Mouse (Mus musculus): ENCODE data around the gene Kif23. TPM values are rescaled to one million over a fixed set of nuclear protein-coding genes. Genes with fewer than 3 reads are reported as not detected.

The Kif23 gene
- polyA plus RNA-seq, 1 experiment from 2014 or later = 131 TPM

- Histone ChIP-seq H3K4me3 (ENCODE audit: low read depth, low read length) (no peak overlapping the region), H3K4me1 (ENCODE audit: control insufficient read depth, insufficient read depth, low read length) (no peaks in the 10 kb centered on the region), H3K27me3 (ENCODE audit: control insufficient read depth, insufficient read depth, low read length) (no peaks in the 10 kb centered on the region), H3K27ac (replicated peaks; ENCODE audit: low read depth, low read length) (no peak overlapping the region), H3K9ac (ENCODE audit: low read length) (no peak overlapping the region), H3K4me2 (ENCODE audit: low read depth, severe bottlenecking) (no peak overlapping the region), H3K36me3 (ENCODE audit: control insufficient read depth, insufficient read depth, low read length) (no peaks in the 10 kb centered on the region), H3K9me3 (ENCODE audit: control insufficient read depth, low read length) (no peaks in the 10 kb centered on the region)
- DNase-seq (ENCODE audit: low spot score) (no peak), ATAC-seq (ENCODE audit: insufficient number of reproducible peaks, low FRiP score, low TSS enrichment, low read depth) (no peak)
- WGBS = 93% methylated on average over 13 of the region's 13 CpGs
These were observed 30.8 kb upstream of the Kif23 start for GRCm38 (mm10) chr9:61977258-61977945.

- Histone ChIP-seq H3K36me3 (ENCODE audit: control insufficient read depth, insufficient read depth, low read length) (no peaks in the 10 kb centered on the region), H3K4me3 (ENCODE audit: low read depth, low read length) (no peak overlapping the region), H3K9me3 (ENCODE audit: control insufficient read depth, low read length) (no peaks in the 10 kb centered on the region), H3K4me2 (ENCODE audit: low read depth, severe bottlenecking) (no peak overlapping the region), H3K4me1 (ENCODE audit: control insufficient read depth, insufficient read depth, low read length) (peaks cover 3% of the 10 kb centered on the region; the same call in 1 of the 2 replicates), H3K27ac (replicated peaks; ENCODE audit: low read depth, low read length) (no peak overlapping the region), H3K27me3 (ENCODE audit: control insufficient read depth, insufficient read depth, low read length) (no peaks in the 10 kb centered on the region), H3K9ac (ENCODE audit: low read length) (no peak overlapping the region)
- 51% methylated on average over 9 of the region's 9 CpGs for WGBS
- DNase-seq (ENCODE audit: low spot score) (no peak), ATAC-seq (ENCODE audit: insufficient number of reproducible peaks, low FRiP score, low TSS enrichment, low read depth) (no peak)
These were observed 25.5 kb upstream of the Kif23 start for GRCm38 (mm10) chr9:61972031-61972430.

- H3K27me3 ChIP-seq (ENCODE audit: control insufficient read depth, insufficient read depth, low read length) = no peaks in the 10 kb centered on the region
- peaks cover 3% of the 10 kb centered on the region; the same call in 1 of the 2 replicates for H3K4me1 ChIP-seq (ENCODE audit: control insufficient read depth, insufficient read depth, low read length)
- DNase-seq (ENCODE audit: low spot score) (no peak), ATAC-seq (ENCODE audit: insufficient number of reproducible peaks, low FRiP score, low TSS enrichment, low read depth) (no peak)
- no peak overlapping the region for H3K4me2 ChIP-seq (ENCODE audit: low read depth, severe bottlenecking)
- H3K27ac ChIP-seq (replicated peaks; ENCODE audit: low read depth, low read length) = no peak overlapping the region
- H3K4me3 ChIP-seq (ENCODE audit: low read depth, low read length) = no peak overlapping the region
- no peaks in the 10 kb centered on the region for H3K9me3 ChIP-seq (ENCODE audit: control insufficient read depth, low read length)
- WGBS = 77% methylated on average over 3 of the region's 3 CpGs
- H3K36me3 ChIP-seq (ENCODE audit: control insufficient read depth, insufficient read depth, low read length) = no peaks in the 10 kb centered on the region
- H3K9ac ChIP-seq (ENCODE audit: low read length) = no peak overlapping the region
These were observed 24.5 kb upstream of the Kif23 start for GRCm38 (mm10) chr9:61971045-61971444.

- ATAC-seq (ENCODE audit: insufficient number of reproducible peaks, low FRiP score, low TSS enrichment, low read depth) (no peak), DNase-seq (ENCODE audit: low spot score) (no peak)
- no peaks in the 10 kb centered on the region for H3K27me3 ChIP-seq (ENCODE audit: control insufficient read depth, insufficient read depth, low read length)
These were observed 20.8 kb upstream of the Kif23 start for GRCm38 (mm10) chr9:61967357-61967756.

DNA sequence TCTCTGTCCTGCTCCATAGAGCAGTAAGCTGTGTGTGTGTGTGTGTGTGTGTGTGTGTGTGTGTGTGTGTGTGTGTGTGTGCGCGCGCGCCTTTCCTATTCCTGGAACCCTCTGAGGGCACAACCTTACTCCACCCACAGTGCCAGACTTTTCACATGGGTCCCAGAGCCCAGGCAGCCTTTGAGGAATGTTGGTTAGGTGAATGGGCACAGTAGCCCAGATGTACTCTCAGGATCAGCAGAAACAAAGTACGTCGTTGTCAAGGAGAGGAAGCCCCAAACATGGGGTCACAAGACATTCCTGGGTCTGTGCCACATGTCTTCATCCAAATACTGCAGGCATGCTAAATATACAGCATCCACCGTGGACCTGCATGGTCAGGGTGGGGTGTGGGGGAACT is 19.4 kb upstream of the Kif23 start:
- Histone ChIP-seq H3K36me3 (ENCODE audit: control insufficient read depth, insufficient read depth, low read length) (no peaks in the 10 kb centered on the region), H3K27ac (replicated peaks; ENCODE audit: low read depth, low read length) (no peak overlapping the region), H3K27me3 (ENCODE audit: control insufficient read depth, insufficient read depth, low read length) (no peaks in the 10 kb centered on the region), H3K9ac (ENCODE audit: low read length) (no peak overlapping the region), H3K4me2 (ENCODE audit: low read depth, severe bottlenecking) (no peak overlapping the region), H3K4me1 (ENCODE audit: control insufficient read depth, insufficient read depth, low read length) (no peaks in the 10 kb centered on the region), H3K4me3 (ENCODE audit: low read depth, low read length) (no peak overlapping the region), H3K9me3 (ENCODE audit: control insufficient read depth, low read length) (no peaks in the 10 kb centered on the region)
- DNase-seq (ENCODE audit: low spot score) (no peak), ATAC-seq (ENCODE audit: insufficient number of reproducible peaks, low FRiP score, low TSS enrichment, low read depth) (no peak)
- 92% methylated on average over 7 of the region's 7 CpGs for WGBS

More at GRCm38 (mm10) chr9:61967357-61967756, 20.8 kb upstream of the Kif23 start:
- WGBS = 86% methylated on average over 10 of the region's 10 CpGs
- H3K9ac ChIP-seq (ENCODE audit: low read length) = no peak overlapping the region
- H3K4me3 ChIP-seq (ENCODE audit: low read depth, low read length) = no peak overlapping the region
- H3K9me3 ChIP-seq (ENCODE audit: control insufficient read depth, low read length) = no peaks in the 10 kb centered on the region
- H3K27ac ChIP-seq (replicated peaks; ENCODE audit: low read depth, low read length) = no peak overlapping the region
- no peak overlapping the region for H3K4me2 ChIP-seq (ENCODE audit: low read depth, severe bottlenecking)
- H3K4me1 ChIP-seq (ENCODE audit: control insufficient read depth, insufficient read depth, low read length) = peaks cover 3% of the 10 kb centered on the region; the same call in 1 of the 2 replicates
- H3K36me3 ChIP-seq (ENCODE audit: control insufficient read depth, insufficient read depth, low read length) = no peaks in the 10 kb centered on the region

DNA sequence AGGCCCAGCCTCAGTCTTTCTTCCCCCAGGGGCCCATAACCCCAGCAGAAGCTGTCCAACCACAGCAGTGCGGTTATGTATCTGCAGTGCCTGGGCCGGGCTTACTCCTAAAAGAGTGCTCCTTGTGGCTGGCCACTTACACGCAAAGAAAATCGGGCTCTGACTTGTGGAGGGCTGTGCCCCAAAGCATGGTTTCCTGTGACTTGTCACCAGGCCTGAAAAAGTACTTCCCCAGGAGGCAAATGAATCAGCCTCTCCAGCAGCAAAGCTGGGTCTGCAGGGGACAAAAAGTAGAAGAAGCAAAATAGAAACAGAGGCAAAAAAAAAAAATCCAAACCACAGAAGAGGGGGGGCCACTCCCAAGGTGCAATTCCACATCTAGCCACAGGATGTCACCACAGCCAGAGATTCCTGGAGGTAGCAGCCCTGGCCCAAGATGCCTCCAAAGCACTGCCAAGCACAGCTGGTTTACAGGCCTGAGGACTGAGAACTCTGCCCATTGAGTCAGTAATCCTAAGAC is 18.9 kb upstream of the Kif23 start:
- Histone ChIP-seq H3K36me3 (ENCODE audit: control insufficient read depth, insufficient read depth, low read length) (no peaks in the 10 kb centered on the region), H3K9me3 (ENCODE audit: control insufficient read depth, low read length) (no peaks in the 10 kb centered on the region), H3K9ac (ENCODE audit: low read length) (no peak overlapping the region), H3K4me1 (ENCODE audit: control insufficient read depth, insufficient read depth, low read length) (no peaks in the 10 kb centered on the region), H3K4me3 (ENCODE audit: low read depth, low read length) (no peak overlapping the region), H3K4me2 (ENCODE audit: low read depth, severe bottlenecking) (no peak overlapping the region), H3K27me3 (ENCODE audit: control insufficient read depth, insufficient read depth, low read length) (no peaks in the 10 kb centered on the region), H3K27ac (replicated peaks; ENCODE audit: low read depth, low read length) (no peak overlapping the region)
- 37% methylated on average over 4 of the region's 4 CpGs for WGBS
- DNase-seq (ENCODE audit: low spot score) (peak; percentile 86), ATAC-seq (ENCODE audit: insufficient number of reproducible peaks, low FRiP score, low TSS enrichment, low read depth) (0 out of 2 replicates have a peak, but pooled peaks have one; percentile 26)

DNA sequence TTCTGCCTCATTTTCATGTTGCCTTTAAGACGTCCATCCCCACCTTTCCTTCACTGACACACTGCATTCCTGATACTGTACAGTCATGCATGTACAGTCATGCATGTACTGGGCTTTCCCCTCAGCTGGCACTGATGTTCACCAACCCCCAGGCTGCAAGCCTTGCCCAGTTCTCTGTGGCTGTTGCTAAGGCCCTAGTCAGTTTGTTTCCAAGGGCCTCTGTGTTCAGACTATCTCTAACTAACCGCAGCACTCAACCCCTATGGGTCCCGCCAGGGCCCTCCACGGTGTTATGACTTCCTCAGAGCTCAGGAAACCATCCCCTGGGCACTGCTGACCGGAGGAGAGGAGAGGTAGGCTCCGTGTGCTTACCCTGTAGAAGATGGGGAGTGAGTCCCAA is 16.8 kb upstream of the Kif23 start:
- H3K4me3 ChIP-seq (ENCODE audit: low read depth, low read length) = no peak overlapping the region
- H3K9me3 ChIP-seq (ENCODE audit: control insufficient read depth, low read length) = no peaks in the 10 kb centered on the region
- no peak overlapping the region for H3K27ac ChIP-seq (replicated peaks; ENCODE audit: low read depth, low read length)
- DNase-seq (ENCODE audit: low spot score) = no peak
- whole genome bisulfite sequencing = 79% methylated on average over 6 of the region's 6 CpGs
- H3K36me3 ChIP-seq (ENCODE audit: control insufficient read depth, insufficient read depth, low read length) = no peaks in the 10 kb centered on the region
- no peak overlapping the region for H3K9ac ChIP-seq (ENCODE audit: low read length)
- no peaks in the 10 kb centered on the region for H3K27me3 ChIP-seq (ENCODE audit: control insufficient read depth, insufficient read depth, low read length)
- H3K4me2 ChIP-seq (ENCODE audit: low read depth, severe bottlenecking) = no peak overlapping the region; the same call in 1 of the 2 replicates
- no peaks in the 10 kb centered on the region for H3K4me1 ChIP-seq (ENCODE audit: control insufficient read depth, insufficient read depth, low read length)
- no peak for ATAC-seq (ENCODE audit: insufficient number of reproducible peaks, low FRiP score, low TSS enrichment, low read depth)

DNA sequence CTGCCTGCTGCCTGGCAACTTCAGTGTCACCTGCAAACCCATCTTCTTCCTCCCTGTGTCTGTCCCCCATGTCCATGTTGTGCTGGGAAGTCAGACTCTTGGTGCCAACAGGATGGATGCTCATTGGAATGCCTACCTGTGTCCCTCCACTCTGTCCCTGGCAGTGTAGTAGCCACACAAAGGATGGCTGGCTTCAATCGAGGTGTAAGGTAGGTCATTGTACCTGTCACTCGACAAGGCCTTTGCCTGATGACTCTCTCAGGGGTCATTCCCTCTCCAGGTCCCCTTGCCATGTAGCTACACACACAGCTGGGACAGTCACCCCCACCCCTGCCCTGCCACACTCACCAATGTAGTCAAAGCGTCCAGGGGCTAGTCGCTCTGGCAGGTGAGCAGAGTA is 14.6 kb upstream of the Kif23 start:
- H3K27ac ChIP-seq (replicated peaks; ENCODE audit: low read depth, low read length) = no peak overlapping the region
- no peak overlapping the region for H3K9ac ChIP-seq (ENCODE audit: low read length)
- ATAC-seq (ENCODE audit: insufficient number of reproducible peaks, low FRiP score, low TSS enrichment, low read depth) (no peak), DNase-seq (ENCODE audit: low spot score) (no peak)
- 84% methylated on average over 4 of the region's 4 CpGs for WGBS
- H3K36me3 ChIP-seq (ENCODE audit: control insufficient read depth, insufficient read depth, low read length) = no peaks in the 10 kb centered on the region
- H3K27me3 ChIP-seq (ENCODE audit: control insufficient read depth, insufficient read depth, low read length) = no peaks in the 10 kb centered on the region
- H3K4me1 ChIP-seq (ENCODE audit: control insufficient read depth, insufficient read depth, low read length) = no peaks in the 10 kb centered on the region
- H3K4me2 ChIP-seq (ENCODE audit: low read depth, severe bottlenecking) = no peak overlapping the region
- no peak overlapping the region for H3K4me3 ChIP-seq (ENCODE audit: low read depth, low read length)
- no peaks in the 10 kb centered on the region for H3K9me3 ChIP-seq (ENCODE audit: control insufficient read depth, low read length)

All from limb, embryonic 11.5 days (tissue).